Comparison of ENCODE assay signal across 12 mouse cellular contexts in genomic region chr7:45334605-45335004, GRCm38 (mm10). TPM values are rescaled to one million over a fixed set of nuclear protein-coding genes. Genes with fewer than 3 reads are reported as not detected.
DNase-seq lines count a peak whose midpoint lies in the region; ATAC-seq lines count a peak whose summit lies in the region.
"Had no signal": no experiment of that assay in that cellular context is flagged by ENCODE, and none has a peak within 500 bp of the region (broad histone marks: within the 10 kb centered on the region; RNA-seq: fewer than 3 reads in every experiment).

No protein-coding gene starts in this region.

- H3K4me3 ChIP-seq in kidney, embryonic 14.5 days (ENCODE audit: low read length) = no peak overlapping the region
- H3K4me3 ChIP-seq in embryonic facial prominence, embryonic 13.5 days = no peak overlapping the region
- 0 out of 2 replicates have a peak overlapping the region, but pooled peaks have one; percentile 12 for H3K4me3 ChIP-seq in limb, embryonic 10.5 days
- no peak overlapping the region for H3K4me3 ChIP-seq in forebrain, embryonic 11.5 days (ENCODE audit: low read depth, low read length)

- DNase-seq in kidney, adult 9 months = no peak
- peak; percentile 62 for DNase-seq in heart, adult 9 months (ENCODE audit: low spot score in 2 of 2)
- DNase-seq in limb, embryonic 10.5 days (ENCODE audit: low spot score) = no peak
- DNase-seq in layer of hippocampus, adult 11-12 months (ENCODE audit: low spot score) = no peak
- DNase-seq in layer of hippocampus, adult 8-10 months (ENCODE audit: low spot score in 2 of 2) = no peak
- DNase-seq in forebrain, embryonic 11.5 days (ENCODE audit: low spot score) = no peak
- DNase-seq: kidney, adult 11 months; lung, postnatal 14 days; right cerebral cortex, postnatal 14 days had no signal

- H3K36me3 ChIP-seq in kidney, embryonic 14.5 days (ENCODE audit: control insufficient read depth, insufficient read depth, low read length) = no peaks in the 10 kb centered on the region
- H3K36me3 ChIP-seq in embryonic facial prominence, embryonic 13.5 days = 0 out of 2 replicates have a peak, but pooled peaks cover 3% of the 10 kb centered on the region
- H3K36me3 ChIP-seq in limb, embryonic 10.5 days = no peaks in the 10 kb centered on the region
- H3K36me3 ChIP-seq in forebrain, embryonic 11.5 days (ENCODE audit: control insufficient read depth, insufficient read depth, low read length) = no peaks in the 10 kb centered on the region

- H3K9ac ChIP-seq in kidney, embryonic 14.5 days (ENCODE audit: low read depth, low read length) = no peak overlapping the region
- H3K9ac ChIP-seq in embryonic facial prominence, embryonic 13.5 days = no peak overlapping the region
- no peak overlapping the region for H3K9ac ChIP-seq in forebrain, embryonic 11.5 days (ENCODE audit: low read length)

- no peak overlapping the region for H3K27ac ChIP-seq in kidney, embryonic 14.5 days (ENCODE audit: low read depth, low read length)
- peak overlapping the region; percentile 94; the same call in 1 of the 2 replicates for H3K27ac ChIP-seq in embryonic facial prominence, embryonic 13.5 days
- peak overlapping the region; percentile 50; the same call in 1 of the 2 replicates for H3K27ac ChIP-seq in limb, embryonic 10.5 days
- no peak overlapping the region for H3K27ac ChIP-seq in forebrain, embryonic 11.5 days (ENCODE audit: low read depth, low read length)

- peaks cover 4% of the 10 kb centered on the region; the same call in 1 of the 2 replicates for H3K27me3 ChIP-seq in kidney, embryonic 14.5 days (ENCODE audit: control insufficient read depth, insufficient read depth, low read length)
- H3K27me3 ChIP-seq in embryonic facial prominence, embryonic 13.5 days = 0 out of 2 replicates have a peak, but pooled peaks cover 5% of the 10 kb centered on the region
- H3K27me3 ChIP-seq in limb, embryonic 10.5 days (ENCODE audit: low read depth, poor library complexity, severe bottlenecking) = peaks cover 35% of the 10 kb centered on the region
- H3K27me3 ChIP-seq in forebrain, embryonic 11.5 days (ENCODE audit: control insufficient read depth, insufficient read depth, low read length) = 0 out of 2 replicates have a peak, but pooled peaks cover 6% of the 10 kb centered on the region

- ATAC-seq in kidney, embryonic 14.5 days (ENCODE audit: low FRiP score, low TSS enrichment) = peak; percentile 18; the same call in 1 of the 2 replicates
- no peak for ATAC-seq in embryonic facial prominence, embryonic 13.5 days (ENCODE audit: insufficient number of reproducible peaks, insufficient read depth, low FRiP score, low TSS enrichment, low read depth)
- no peak for ATAC-seq in forebrain, embryonic 11.5 days (replicated peaks; ENCODE audit: low FRiP score)

- peaks cover 44% of the 10 kb centered on the region for H3K4me1 ChIP-seq in kidney, embryonic 14.5 days (ENCODE audit: control insufficient read depth, insufficient read depth, low read length)
- H3K4me1 ChIP-seq in embryonic facial prominence, embryonic 13.5 days = peaks cover 56% of the 10 kb centered on the region
- peaks cover 62% of the 10 kb centered on the region for H3K4me1 ChIP-seq in limb, embryonic 10.5 days
- H3K4me1 ChIP-seq in forebrain, embryonic 11.5 days (replicated peaks; ENCODE audit: control insufficient read depth, insufficient read depth, low read length) = peaks cover 13% of the 10 kb centered on the region

- H3K4me2 ChIP-seq in kidney, embryonic 14.5 days (replicated peaks; ENCODE audit: low read depth, low read length) = 0 out of 2 replicates have a peak overlapping the region, but pooled peaks have one; percentile 8
- H3K4me2 ChIP-seq in embryonic facial prominence, embryonic 13.5 days = peak overlapping the region; percentile 87; the same call in 1 of the 2 replicates
- no peak overlapping the region for H3K4me2 ChIP-seq in forebrain, embryonic 11.5 days (ENCODE audit: low read depth, low read length, severe bottlenecking)

- WGBS in kidney, embryonic 14.5 days = 5% methylated on average over 3 of the region's 3 CpGs
- WGBS in embryonic facial prominence, embryonic 13.5 days = 22% methylated on average over 3 of the region's 3 CpGs
- 11% methylated on average over 3 of the region's 3 CpGs for WGBS in limb, embryonic 10.5 days
- WGBS in forebrain, embryonic 11.5 days = 35% methylated on average over 3 of the region's 3 CpGs

- H3K9me3 ChIP-seq in kidney, embryonic 14.5 days (ENCODE audit: control insufficient read depth, low read length) = no peaks in the 10 kb centered on the region
- no peaks in the 10 kb centered on the region for H3K9me3 ChIP-seq in embryonic facial prominence, embryonic 13.5 days
- no peaks in the 10 kb centered on the region for H3K9me3 ChIP-seq in limb, embryonic 10.5 days (replicated peaks)
- no peaks in the 10 kb centered on the region for H3K9me3 ChIP-seq in forebrain, embryonic 11.5 days (ENCODE audit: control insufficient read depth, low read length)

RNA-seq across cellular contexts. Expression of gene Hrc, which starts 0.5 kb away (rescaled TPM):
- 1.5 and 2.7 TPM in 2 replicates for polyA plus RNA-seq in kidney, embryonic 14.5 days (2014; fragmentation: Nextera tagmentation; extraction: Ambion mirVana)
- 2.2 and 2.9 TPM in 2 replicates for polyA plus RNA-seq in embryonic facial prominence, embryonic 13.5 days (2015; fragmentation: Nextera tagmentation; extraction: Ambion mirVana)
- polyA plus RNA-seq in limb, embryonic 10.5 days (2016; fragmentation: Nextera tagmentation; extraction: Ambion mirVana) = 0.24 and 0.39 TPM in 2 replicates
- total RNA-seq in layer of hippocampus, adult 8-10 months (2022) = under 1 TPM in 2 of 4 experiments, not detected in 2; 0.21 to 0.39 TPM
- polyA plus RNA-seq in forebrain, embryonic 11.5 days (2014; fragmentation: Nextera tagmentation; extraction: Ambion mirVana) = not detected in 2 replicates

RNA-seq across cellular contexts. Expression of gene Trpm4, which starts 1.0 kb away (rescaled TPM):
- 10.1 and 11.3 TPM in 2 replicates for polyA plus RNA-seq in kidney, embryonic 14.5 days (2014; fragmentation: Nextera tagmentation; extraction: Ambion mirVana)
- 17.8 and 23.8 TPM in 2 replicates for polyA plus RNA-seq in embryonic facial prominence, embryonic 13.5 days (2015; fragmentation: Nextera tagmentation; extraction: Ambion mirVana)
- polyA plus RNA-seq in limb, embryonic 10.5 days (2016; fragmentation: Nextera tagmentation; extraction: Ambion mirVana) = 5.2 and 8.4 TPM in 2 replicates
- total RNA-seq in layer of hippocampus, adult 8-10 months (2022) = 10 to 100 TPM; 16.0 to 25.6 (median 19.4) TPM
- polyA plus RNA-seq in forebrain, embryonic 11.5 days (2014; fragmentation: Nextera tagmentation; extraction: Ambion mirVana) = 5.6 and 6.8 TPM in 2 replicates

RNA-seq across cellular contexts. Expression of gene Ppfia3, which starts 32.2 kb away (rescaled TPM):
- 6.7 and 7.6 TPM in 2 replicates for polyA plus RNA-seq in kidney, embryonic 14.5 days (2014; fragmentation: Nextera tagmentation; extraction: Ambion mirVana)
- polyA plus RNA-seq in embryonic facial prominence, embryonic 13.5 days (2015; fragmentation: Nextera tagmentation; extraction: Ambion mirVana) = 6.6 and 8.2 TPM in 2 replicates
- 2.4 and 5.3 TPM in 2 replicates for polyA plus RNA-seq in limb, embryonic 10.5 days (2016; fragmentation: Nextera tagmentation; extraction: Ambion mirVana)
- 100 to 1,000 TPM; 123 to 143 (median 133) TPM for total RNA-seq in layer of hippocampus, adult 8-10 months (2022)
- 11.6 and 13.0 TPM in 2 replicates for polyA plus RNA-seq in forebrain, embryonic 11.5 days (2014; fragmentation: Nextera tagmentation; extraction: Ambion mirVana)

RNA-seq across cellular contexts. Expression of gene Lin7b, which starts 35.8 kb away (rescaled TPM):
- polyA plus RNA-seq in kidney, embryonic 14.5 days (2014; fragmentation: Nextera tagmentation; extraction: Ambion mirVana) = 0.57 and 0.66 TPM in 2 replicates
- polyA plus RNA-seq in embryonic facial prominence, embryonic 13.5 days (2015; fragmentation: Nextera tagmentation; extraction: Ambion mirVana) = 1.6 and 2.7 TPM in 2 replicates
- 0.40 and 0.64 TPM in 2 replicates for polyA plus RNA-seq in limb, embryonic 10.5 days (2016; fragmentation: Nextera tagmentation; extraction: Ambion mirVana)
- 100 to 1,000 TPM; 131 to 156 (median 140) TPM for total RNA-seq in layer of hippocampus, adult 8-10 months (2022)
- 0.48 and 1.5 TPM in 2 replicates for polyA plus RNA-seq in forebrain, embryonic 11.5 days (2014; fragmentation: Nextera tagmentation; extraction: Ambion mirVana)

RNA-seq across cellular contexts. Expression of gene Slc6a21, which starts 57.3 kb away (rescaled TPM):
- not detected in 2 replicates for polyA plus RNA-seq in kidney, embryonic 14.5 days (2014; fragmentation: Nextera tagmentation; extraction: Ambion mirVana)
- polyA plus RNA-seq in embryonic facial prominence, embryonic 13.5 days (2015; fragmentation: Nextera tagmentation; extraction: Ambion mirVana) = not detected in 2 replicates
- not detected in 2 replicates for polyA plus RNA-seq in limb, embryonic 10.5 days (2016; fragmentation: Nextera tagmentation; extraction: Ambion mirVana)
- not detected for total RNA-seq in layer of hippocampus, adult 8-10 months (2022)
- not detected in 2 replicates for polyA plus RNA-seq in forebrain, embryonic 11.5 days (2014; fragmentation: Nextera tagmentation; extraction: Ambion mirVana)
- total RNA-seq: CH12.LX had no signal

Comparison
In these comparisons a context has a peak if more than half of its experiments do, and no peak if none do; other contexts are left out.
1. H3K27ac ChIP-seq: peak in embryonic facial prominence, embryonic 13.5 days (single experiment) and limb, embryonic 10.5 days (single experiment); none in kidney, embryonic 14.5 days (single experiment) and forebrain, embryonic 11.5 days (single experiment).
2. DNase-seq: peak in heart, adult 9 months (2 of 2); none in kidney, adult 9 months (single experiment), limb, embryonic 10.5 days (single experiment), layer of hippocampus, adult 11-12 months (single experiment), layer of hippocampus, adult 8-10 months (0 of 2) and forebrain, embryonic 11.5 days (single experiment).